Mouse (Mus musculus) midbrain, embryonic 16.5 days (tissue): ENCODE measurements around the gene Rps6ka1. TPM values are rescaled to one million over a fixed set of nuclear protein-coding genes. Genes with fewer than 3 reads are reported as not detected.

ENCODE experiments used
- ATAC-seq: fragments of 200-750 bp; cut with Nextera tagmentation; 2 replicates; pipeline ENCODE4 v1.8.0; 2017; ENCODE audit warnings: moderate TSS enrichment
- H3K27ac ChIP-seq: fragments of 300-500 bp; sonication (generic); 2 replicates; pipeline ENCODE4 v1.5.1; 2014; ENCODE audit warnings: mild to moderate bottlenecking, low read length, mixed read lengths
- H3K27me3 ChIP-seq: fragments of 300-500 bp; sonication (generic); 2 replicates; pipeline ENCODE4 v1.6.1; 2014; ENCODE audit warnings: low read depth, low read length, mixed read lengths; ENCODE audit not compliant: control insufficient read depth, insufficient read depth
- H3K36me3 ChIP-seq: fragments of 300-500 bp; sonication (generic); 2 replicates; pipeline ENCODE4 v1.6.1; 2014; ENCODE audit warnings: mild to moderate bottlenecking, low read length, moderate library complexity, mixed read lengths; ENCODE audit not compliant: control insufficient read depth, insufficient read depth
- H3K4me1 ChIP-seq: fragments of 300-500 bp; sonication (generic); 2 replicates; pipeline ENCODE4 v1.6.1; 2014; ENCODE audit warnings: mild to moderate bottlenecking, low read length, mixed read lengths; ENCODE audit not compliant: control insufficient read depth, insufficient read depth
- H3K4me2 ChIP-seq: fragments of 300-500 bp; sonication (generic); 2 replicates; pipeline ENCODE4 v1.6.1; 2014; ENCODE audit warnings: mild to moderate bottlenecking, low read length, mixed read lengths
- H3K4me3 ChIP-seq: fragments of 300-500 bp; sonication (generic); 2 replicates; pipeline ENCODE4 v1.5.1; 2014; ENCODE audit warnings: low read depth, mild to moderate bottlenecking, low read length, moderate library complexity, mixed read lengths
- H3K9ac ChIP-seq: fragments of 300-500 bp; sonication (generic); 2 replicates; pipeline ENCODE4 v1.6.1; 2014; ENCODE audit warnings: low read depth, low read length, mixed read lengths
- H3K9me3 ChIP-seq: fragments of 300-500 bp; sonication (generic); replicated peaks from 2 replicates; pipeline ENCODE4 v1.6.1; 2014; ENCODE audit warnings: mild to moderate bottlenecking, low read length, mixed read lengths; ENCODE audit not compliant: control insufficient read depth, poor library complexity, severe bottlenecking
- WGBS: fragments of 180-500 bp; shearing (Covaris S2); extraction: QIAGEN DNeasy Blood & Tissue Kit; methylation state at CpG from one replicate; pipeline ENCODE4 v1.1.7; 2014; 5-methylcytosine and 5-hydroxymethylcytosine counted together
- polyA plus RNA-seq: library from polyadenylated mRNA; unstranded; fragments of >200 nt; fragmentation: Nextera tagmentation; extraction: Ambion mirVana; gene quantifications from 2 replicates; pipeline ENCODE4 v1.2.1, GENCODE M21; 2015

Rps6ka1 gene
- polyA plus RNA-seq, 1 experiment from 2014 or later, result 21.9 TPM

GRCm38 (mm10) chr4:133840501-133840900 is 47.1 kb downstream of the Rps6ka1 start:
- no peaks in the 10 kb centered on the region for H3K9me3 ChIP-seq
- no peaks in the 10 kb centered on the region for H3K36me3 ChIP-seq
- H3K4me1 ChIP-seq, result no peaks in the 10 kb centered on the region
- H3K4me3 ChIP-seq, result no peak overlapping the region
- no peak overlapping the region for H3K9ac ChIP-seq
- 93% methylated on average over 7 of the region's 7 CpGs for WGBS
- H3K4me2 ChIP-seq, result no peak overlapping the region
- no peak overlapping the region for H3K27ac ChIP-seq
- ATAC-seq, result no peak
- H3K27me3 ChIP-seq, result no peaks in the 10 kb centered on the region

DNA sequence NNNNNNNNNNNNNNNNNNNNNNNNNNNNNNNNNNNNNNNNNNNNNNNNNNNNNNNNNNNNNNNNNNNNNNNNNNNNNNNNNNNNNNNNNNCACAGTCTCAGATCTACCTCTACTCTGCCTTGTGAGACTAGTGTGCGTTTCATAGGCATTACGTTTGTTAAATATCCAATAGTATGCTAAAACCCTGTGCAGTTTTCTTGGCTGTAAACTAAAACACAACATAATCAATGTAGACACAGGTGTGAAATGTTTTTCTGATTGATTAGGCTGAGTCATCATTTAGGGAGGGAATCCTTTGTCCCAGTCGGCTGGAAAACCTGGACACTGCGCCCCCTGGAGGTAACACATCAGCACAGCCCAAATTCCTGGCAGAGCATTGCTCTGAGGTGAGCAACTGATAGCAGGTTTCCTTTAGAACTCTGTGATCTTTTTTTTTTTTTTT is 48.2 kb downstream of the Rps6ka1 start:
- no peaks in the 10 kb centered on the region for H3K4me1 ChIP-seq
- no peak overlapping the region for H3K9ac ChIP-seq
- H3K4me2 ChIP-seq, result no peak overlapping the region
- no peak overlapping the region for H3K4me3 ChIP-seq
- no peaks in the 10 kb centered on the region for H3K9me3 ChIP-seq
- H3K27me3 ChIP-seq, result no peaks in the 10 kb centered on the region
- no peak overlapping the region for H3K27ac ChIP-seq
- ATAC-seq, result no peak
- H3K36me3 ChIP-seq, result no peaks in the 10 kb centered on the region
- 71% methylated on average over 4 of the region's 4 CpGs for WGBS

DNA sequence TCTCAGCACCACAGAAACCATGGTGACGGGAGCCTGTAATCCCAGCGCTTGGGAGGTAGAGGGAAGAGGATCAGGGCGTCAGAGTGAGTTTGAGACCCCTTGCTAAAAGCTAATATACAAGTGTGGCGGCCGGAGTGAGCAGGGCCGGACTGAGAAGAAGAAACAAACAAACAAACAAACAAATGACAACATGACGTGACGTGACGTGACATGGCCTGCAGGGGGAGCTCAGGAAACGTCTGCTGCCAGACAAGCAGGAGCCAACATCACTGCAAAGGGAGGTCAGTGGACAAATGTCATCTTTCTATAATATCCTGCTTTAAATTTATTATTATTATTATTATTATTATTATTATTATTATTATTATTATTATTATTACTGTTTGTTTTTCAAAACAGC is 51.0 kb downstream of the Rps6ka1 start:
- no peaks in the 10 kb centered on the region for H3K4me1 ChIP-seq
- H3K27me3 ChIP-seq, result no peaks in the 10 kb centered on the region
- ATAC-seq, result no peak
- no peak overlapping the region for H3K27ac ChIP-seq
- no peak overlapping the region for H3K4me3 ChIP-seq
- WGBS, result 50% methylated on average over 10 of the region's 10 CpGs
- H3K9ac ChIP-seq, result no peak overlapping the region
- H3K4me2 ChIP-seq, result no peak overlapping the region
- no peaks in the 10 kb centered on the region for H3K9me3 ChIP-seq
- no peaks in the 10 kb centered on the region for H3K36me3 ChIP-seq

DNA sequence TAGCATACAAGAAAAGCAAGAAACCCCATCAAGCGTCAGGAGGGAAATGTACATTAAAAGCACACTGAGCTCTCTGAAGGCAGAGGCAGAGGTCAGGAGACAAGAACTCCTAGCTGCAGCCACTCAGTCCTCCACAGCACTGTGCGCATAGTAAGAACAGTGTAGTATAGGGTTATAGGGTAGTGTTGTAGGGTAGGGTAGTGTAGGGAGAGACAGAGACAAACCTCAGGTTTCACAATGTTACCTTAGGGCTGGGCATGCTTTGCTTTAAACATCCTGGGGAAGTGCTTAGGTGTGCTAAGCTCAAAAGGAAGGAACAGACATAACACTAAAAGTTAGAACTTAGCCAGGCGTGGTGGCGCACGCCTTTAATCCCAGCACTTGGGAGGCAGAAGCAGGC is 52.4 kb downstream of the Rps6ka1 start:
- no peaks in the 10 kb centered on the region for H3K27me3 ChIP-seq
- ATAC-seq, result no peak
- no peak overlapping the region for H3K9ac ChIP-seq
- no peak overlapping the region for H3K4me2 ChIP-seq
- H3K4me3 ChIP-seq, result no peak overlapping the region
- WGBS, result 97% methylated on average over 5 of the region's 5 CpGs
- no peaks in the 10 kb centered on the region for H3K36me3 ChIP-seq
- no peaks in the 10 kb centered on the region for H3K9me3 ChIP-seq
- no peak overlapping the region for H3K27ac ChIP-seq
- H3K4me1 ChIP-seq, result no peaks in the 10 kb centered on the region

DNA sequence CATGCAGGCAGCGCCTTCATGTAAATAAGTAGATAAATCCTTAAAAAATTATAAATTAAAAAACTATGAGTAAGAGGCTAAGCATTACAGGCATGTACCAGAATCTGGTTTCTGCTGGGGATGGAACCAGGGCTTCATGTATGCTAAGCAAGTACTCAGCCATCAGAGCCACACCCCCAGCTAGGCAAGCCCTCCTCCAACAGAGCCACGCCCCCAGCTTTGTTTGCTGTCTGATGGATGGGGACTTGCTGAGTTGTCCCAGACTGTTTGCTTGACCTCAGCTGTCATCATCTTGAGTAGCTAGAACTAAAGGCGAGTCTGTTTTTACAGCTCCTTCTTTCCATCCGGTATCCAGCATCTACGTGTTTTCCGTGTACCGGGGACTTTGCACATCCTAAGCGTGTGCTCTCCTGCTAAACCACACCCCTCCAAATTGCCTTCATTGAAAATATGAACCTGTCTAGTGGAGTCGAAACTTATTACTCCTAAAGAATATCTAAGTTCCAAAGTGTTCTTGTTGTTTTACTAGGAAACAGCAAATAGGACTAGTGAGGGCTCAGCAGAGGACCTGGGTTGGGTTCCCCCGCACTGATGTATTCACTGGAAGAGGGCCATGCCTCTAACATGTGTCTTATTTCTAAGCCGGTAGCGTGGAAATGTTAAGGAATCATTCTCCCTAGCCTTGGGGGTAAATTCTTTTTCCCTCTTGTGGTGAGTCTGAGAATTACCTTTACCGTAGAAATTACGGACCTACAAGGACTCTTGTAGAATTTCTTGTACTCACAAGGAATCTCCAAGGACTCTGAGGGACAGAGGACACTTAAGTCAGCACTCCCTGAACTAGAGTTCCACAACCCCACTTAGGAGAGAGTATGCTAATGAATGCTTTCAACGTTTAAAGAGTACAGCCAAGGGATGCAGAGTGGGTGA is 54.4 kb downstream of the Rps6ka1 start:
- Histone ChIP-seq H3K4me1 (peaks cover 2% of the 10 kb centered on the region; the same call in 1 of the 2 replicates), H3K9ac (no peak overlapping the region), H3K36me3 (no peaks in the 10 kb centered on the region), H3K27me3 (no peaks in the 10 kb centered on the region), H3K9me3 (no peaks in the 10 kb centered on the region), H3K27ac (no peak overlapping the region), H3K4me3 (no peak overlapping the region), H3K4me2 (no peak overlapping the region)
- WGBS, result 75% methylated on average over 15 of the region's 15 CpGs
- no peak for ATAC-seq

DNA sequence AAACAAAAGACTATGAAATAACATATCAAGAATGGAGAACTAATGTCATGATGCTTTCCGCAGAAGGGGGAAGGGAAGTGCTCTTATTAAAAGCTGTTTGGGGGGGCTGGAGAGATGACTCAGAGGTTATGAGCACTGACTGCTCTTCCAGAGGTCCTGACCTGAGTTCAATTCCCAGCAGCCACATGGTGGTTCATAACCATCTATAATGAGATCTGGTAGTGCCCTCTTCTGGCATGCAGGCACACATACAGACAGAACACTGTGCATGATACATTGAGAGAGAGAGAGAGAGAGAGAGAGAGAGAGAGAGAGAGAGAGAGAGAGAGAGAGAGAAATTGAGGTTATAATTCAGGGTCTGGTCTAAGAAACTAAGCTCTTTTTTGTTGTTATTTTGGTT is 57.1 kb downstream of the Rps6ka1 start:
- H3K9ac ChIP-seq, result no peak overlapping the region
- 100% methylated on average over 1 of the region's 1 CpGs for WGBS
- ATAC-seq, result no peak

GRCm38 (mm10) chr4:133829281-133830070 is 58.1 kb downstream of the Rps6ka1 start:
- no peak for ATAC-seq
- H3K4me1 ChIP-seq, result peaks cover 2% of the 10 kb centered on the region; the same call in 1 of the 2 replicates
- H3K4me3 ChIP-seq, result no peak overlapping the region
- H3K27me3 ChIP-seq, result no peaks in the 10 kb centered on the region
- H3K9ac ChIP-seq, result no peak overlapping the region
- 3% methylated on average over 10 of the region's 10 CpGs for WGBS
- no peak overlapping the region; the same call in 1 of the 2 replicates for H3K4me2 ChIP-seq
- no peaks in the 10 kb centered on the region for H3K36me3 ChIP-seq
- no peaks in the 10 kb centered on the region for H3K9me3 ChIP-seq
- H3K27ac ChIP-seq, result no peak overlapping the region

More for the DNA sequence above, 57.1 kb downstream of the Rps6ka1 start:
- Histone ChIP-seq H3K9me3 (no peaks in the 10 kb centered on the region), H3K27me3 (no peaks in the 10 kb centered on the region), H3K4me2 (no peak overlapping the region), H3K36me3 (no peaks in the 10 kb centered on the region), H3K27ac (no peak overlapping the region), H3K4me3 (no peak overlapping the region), H3K4me1 (peaks cover 2% of the 10 kb centered on the region; the same call in 1 of the 2 replicates)

- Histone ChIP-seq H3K36me3 (no peaks in the 10 kb centered on the region), H3K4me1 (peaks cover 2% of the 10 kb centered on the region; the same call in 1 of the 2 replicates), H3K4me3 (no peak overlapping the region), H3K4me2 (no peak overlapping the region), H3K9me3 (no peaks in the 10 kb centered on the region), H3K9ac (no peak overlapping the region), H3K27me3 (no peaks in the 10 kb centered on the region), H3K27ac (no peak overlapping the region)
- no peak for ATAC-seq
- WGBS, result 28% methylated on average over 25 of the region's 25 CpGs
Measured at GRCm38 (mm10) chr4:133827887-133828794, 59.5 kb downstream of the Rps6ka1 start.
